In the genomic region with DNA sequence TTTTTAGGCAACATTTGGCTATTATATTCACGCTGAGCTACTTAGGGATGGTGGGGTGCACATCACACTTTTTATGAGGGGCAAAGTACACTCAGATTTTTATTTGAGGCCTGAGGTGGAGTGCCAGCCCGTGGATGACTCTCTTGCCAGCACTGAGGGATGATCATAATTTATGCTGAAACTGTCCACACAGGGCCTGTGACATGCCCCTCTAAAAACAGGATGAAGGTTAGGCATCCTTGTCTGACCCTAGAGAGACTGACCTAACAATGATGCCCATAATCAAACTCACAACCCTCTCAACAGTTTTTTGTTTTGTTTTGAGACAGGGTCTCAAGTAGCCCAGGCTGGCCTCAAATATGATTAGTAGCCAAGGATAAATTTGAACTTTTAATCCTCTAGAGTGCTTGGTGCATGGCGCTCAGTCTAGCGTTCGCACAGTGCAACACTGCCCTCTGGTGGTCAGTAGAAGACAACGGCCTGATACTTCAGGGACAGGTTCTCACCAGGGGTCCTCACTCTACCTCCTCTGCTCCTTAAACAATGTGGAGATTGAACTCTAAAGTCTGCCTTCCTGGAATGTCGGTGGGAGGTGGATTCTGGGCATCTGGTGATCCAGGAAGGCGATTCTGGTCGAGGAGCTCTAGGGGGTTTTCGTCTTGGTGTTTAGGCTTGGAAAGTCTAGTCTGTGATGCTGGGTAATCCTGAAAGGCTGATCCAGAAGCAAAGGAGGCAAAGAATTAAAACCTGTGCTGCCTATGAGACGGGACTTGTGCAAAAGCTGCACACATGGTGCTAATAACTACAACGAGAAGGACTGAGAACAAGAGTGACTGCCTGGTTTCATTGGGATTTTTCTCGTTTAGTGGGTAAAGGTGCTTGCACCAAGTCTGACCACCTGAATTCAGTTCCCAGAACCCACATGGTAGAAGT, we compare ENCODE assay signal across 7 mouse cellular contexts. TPM values are rescaled to one million over a fixed set of nuclear protein-coding genes. Genes with fewer than 3 reads are reported as not detected.
A peak's percentile ranks its signal among the peaks of the same experiment; 100 is the strongest.
DNase-seq lines count a peak whose midpoint lies in the region; ATAC-seq and TF ChIP-seq lines count a peak whose summit lies in the region.

No protein-coding gene starts in this region.

- no peak for TF ChIP-seq POLR2A in spleen, adult 2 months (IDR thresholded peaks at IDR 0.05; ENCODE audit: low read depth, low read length)

- WGBS in forebrain, embryonic 12.5 days, result 23% methylated on average over 13 of the region's 13 CpGs
- WGBS in hindbrain, postnatal 0 days, result 26% methylated on average over 13 of the region's 13 CpGs
- WGBS in midbrain, embryonic 14.5 days, result 22% methylated on average over 13 of the region's 13 CpGs
- 28% methylated on average over 13 of the region's 13 CpGs for WGBS in spleen, adult 2 months

- no peak overlapping the region for H3K4me3 ChIP-seq in forebrain, embryonic 12.5 days (replicated peaks)
- no peak overlapping the region for H3K4me3 ChIP-seq in hindbrain, postnatal 0 days (ENCODE audit: low read length)
- no peak overlapping the region for H3K4me3 ChIP-seq in midbrain, embryonic 14.5 days (replicated peaks; ENCODE audit: low read depth, low read length)
- no peak overlapping the region for H3K4me3 ChIP-seq in spleen, adult 2 months (ENCODE audit: extremely low read depth, insufficient read depth, insufficient read length)

- no peaks in the 10 kb centered on the region for H3K36me3 ChIP-seq in forebrain, embryonic 12.5 days (replicated peaks)
- H3K36me3 ChIP-seq in hindbrain, postnatal 0 days (ENCODE audit: insufficient read depth, low read length), result no peaks in the 10 kb centered on the region
- H3K36me3 ChIP-seq in midbrain, embryonic 14.5 days (ENCODE audit: control insufficient read depth, insufficient read depth, low read length), result no peaks in the 10 kb centered on the region
- no peaks in the 10 kb centered on the region for H3K36me3 ChIP-seq in spleen, adult 2 months (ENCODE audit: control insufficient read depth, insufficient read depth, low read length)

- peak; percentile 48 for TF ChIP-seq CTCF in Patski (IDR thresholded peaks at IDR 0.05)
- TF ChIP-seq CTCF in hindbrain, postnatal 0 days (IDR thresholded peaks at IDR 0.05; ENCODE audit: low read depth), result peak; percentile 93
- peak; percentile 86; the same call in 1 of the 2 replicates for TF ChIP-seq CTCF in spleen, adult 2 months (IDR thresholded peaks at IDR 0.05; ENCODE audit: extremely low read depth, insufficient read depth, insufficient read length, insufficient replicate concordance)

- no peak overlapping the region for H3K27ac ChIP-seq in forebrain, embryonic 12.5 days
- H3K27ac ChIP-seq in hindbrain, postnatal 0 days, result no peak overlapping the region
- no peak overlapping the region for H3K27ac ChIP-seq in midbrain, embryonic 14.5 days (replicated peaks; ENCODE audit: low read depth, low read length)
- no peak overlapping the region for H3K27ac ChIP-seq in spleen, adult 2 months (ENCODE audit: insufficient read depth, low read length)

- no peaks in the 10 kb centered on the region for H3K9me3 ChIP-seq in forebrain, embryonic 12.5 days
- H3K9me3 ChIP-seq in hindbrain, postnatal 0 days (ENCODE audit: low read length), result no peaks in the 10 kb centered on the region
- no peaks in the 10 kb centered on the region for H3K9me3 ChIP-seq in midbrain, embryonic 14.5 days (ENCODE audit: control insufficient read depth, low read length)

- POLR2A ChIA-PET in Patski (lab: Charles Lee), result no interaction called here

- in situ Hi-C loops in Patski (cut with MboI; ENCODE audit: low pct_unique_long_range_greater_than_20kb), result loop anchor here (5.0 to 25.0 kb wide), 3 partner anchors 334 to 1124 kb away; no protein-coding TSS in a partner anchor

- no peak for DNase-seq in Patski (ENCODE audit: low read depth, low spot score)
- DNase-seq in c-Kit-positive CD71-positive TER-119-positive erythroid progenitor cells, embryonic 14.5 days (ENCODE audit: low spot score), result peak; percentile 74
- peak; percentile 89 for DNase-seq in hindbrain, postnatal 0 days (ENCODE audit: low spot score)
- DNase-seq in left cerebral cortex, postnatal 36 days (ENCODE audit: low spot score in 2 of 2), result peak; percentile 49 to 59
- DNase-seq in midbrain, embryonic 14.5 days, result peak; percentile 91
- DNase-seq in spleen, adult 2 months (ENCODE audit: low read depth in 1 of 2, low spot score in 2 of 2), result peak; percentile 32 to 42

- no peak overlapping the region for H3K9ac ChIP-seq in forebrain, embryonic 12.5 days
- no peak overlapping the region for H3K9ac ChIP-seq in hindbrain, postnatal 0 days (replicated peaks; ENCODE audit: low read length)
- no peak overlapping the region for H3K9ac ChIP-seq in midbrain, embryonic 14.5 days (replicated peaks; ENCODE audit: low read length)

- no peak overlapping the region for H3K4me2 ChIP-seq in forebrain, embryonic 12.5 days
- H3K4me2 ChIP-seq in hindbrain, postnatal 0 days (ENCODE audit: low read depth, low read length), result no peak overlapping the region
- H3K4me2 ChIP-seq in midbrain, embryonic 14.5 days (ENCODE audit: low read length), result no peak overlapping the region

- CTCF ChIA-PET in Patski (lab: Charles Lee), result interaction anchor here (0.6 to 6.0 kb wide), 8 partner anchors 11 to 680 kb away, joined by 3 to 33 read pairs (median 3); no protein-coding TSS in a partner anchor

- no peaks in the 10 kb centered on the region for H3K27me3 ChIP-seq in Patski
- H3K27me3 ChIP-seq in forebrain, embryonic 12.5 days, result peaks cover 34% of the 10 kb centered on the region
- no peaks in the 10 kb centered on the region for H3K27me3 ChIP-seq in hindbrain, postnatal 0 days (ENCODE audit: insufficient read depth, low read length)
- H3K27me3 ChIP-seq in midbrain, embryonic 14.5 days (ENCODE audit: control insufficient read depth, insufficient read depth, low read length), result peaks cover 11% of the 10 kb centered on the region; the same call in 1 of the 2 replicates
- no peaks in the 10 kb centered on the region for H3K27me3 ChIP-seq in spleen, adult 2 months (ENCODE audit: control insufficient read depth, insufficient read depth, low read length)

- H3K4me1 ChIP-seq in forebrain, embryonic 12.5 days, result peaks cover 6% of the 10 kb centered on the region; the same call in 1 of the 2 replicates
- H3K4me1 ChIP-seq in hindbrain, postnatal 0 days (ENCODE audit: insufficient read depth, low read length), result no peaks in the 10 kb centered on the region
- H3K4me1 ChIP-seq in midbrain, embryonic 14.5 days (ENCODE audit: control insufficient read depth, insufficient read depth, low read length), result no peaks in the 10 kb centered on the region
- no peaks in the 10 kb centered on the region for H3K4me1 ChIP-seq in spleen, adult 2 months (ENCODE audit: control insufficient read depth, insufficient read depth, insufficient read length)

- intact Hi-C loops in left cerebral cortex, postnatal 36 days (cut with DNase I), result loop anchor here (1.0 to 10.0 kb wide), 2 partner anchors 29 to 102 kb away; no protein-coding TSS in a partner anchor

- no peak for ATAC-seq in Patski
- ATAC-seq in forebrain, embryonic 12.5 days (ENCODE audit: low FRiP score), result peak; percentile 86
- ATAC-seq in hindbrain, postnatal 0 days, result peak; percentile 84
- peak; percentile 83; the same call in 1 of the 2 replicates for ATAC-seq in midbrain, embryonic 14.5 days (ENCODE audit: low FRiP score, low TSS enrichment)

RNA-seq across cellular contexts. Expression of gene Hsd17b3, which starts 52.7 kb away (rescaled TPM):
- not detected for polyA plus RNA-seq in Patski (2021)
- polyA plus RNA-seq in forebrain, embryonic 12.5 days (2016; fragmentation: Nextera tagmentation; extraction: Ambion mirVana), result not detected in 2 replicates
- not detected in 2 replicates for total RNA-seq in hindbrain, postnatal 0 days (2014; rRNA removed)
- polyA plus RNA-seq in hindbrain, postnatal 0 days (2015; fragmentation: Nextera tagmentation; extraction: Ambion mirVana), result not detected in 2 replicates
- total RNA-seq in left cerebral cortex, postnatal 36 days (2021), result not detected
- polyA plus RNA-seq in midbrain, embryonic 14.5 days (2014; fragmentation: Nextera tagmentation; extraction: Ambion mirVana), result not detected in 2 replicates
- polyA plus RNA-seq in spleen, adult 2 months (2012; rRNA removed), result not detected in 2 replicates
